Mouse (Mus musculus): ENCODE results near the gene Hoxa1.

GRCm38 (mm10) chr6:52179690-52180089 is 21.6 kb upstream of the Hoxa1 start:
- TF ChIP-seq GATA1 (IDR thresholded peaks at IDR 0.05; ENCODE audit: borderline replicate concordance, low read length) (no peak), FLI1 (IDR thresholded peaks at IDR 0.05; ENCODE audit: low read length) (no peak)
